Mouse (Mus musculus) hindbrain, embryonic 16.5 days (tissue): ENCODE results near the gene Olfr484. TPM values are rescaled to one million over a fixed set of nuclear protein-coding genes. Genes with fewer than 3 reads are reported as not detected.
"Not testable (repeated sequence)": the region's sequence is repeated elsewhere in the genome, so short reads cannot be mapped to it uniquely, and the experiment has no call there.

Experiments
- ATAC-seq: fragments of 200-750 bp; cut with Nextera tagmentation; 2 replicates; pipeline ENCODE4 v1.8.0; 2017; ENCODE audit warnings: moderate TSS enrichment, moderate library complexity
- H3K27ac ChIP-seq: fragments of 300-500 bp; sonication (generic); 2 replicates; pipeline ENCODE4 v1.5.1; 2014; ENCODE audit warnings: low read depth, mild to moderate bottlenecking, control low read depth, low read length, moderate library complexity
- H3K27me3 ChIP-seq: fragments of 300-500 bp; sonication (generic); replicated peaks from 2 replicates; pipeline ENCODE4 v1.6.1; 2014; ENCODE audit warnings: low read length; ENCODE audit not compliant: control insufficient read depth, insufficient read depth
- H3K36me3 ChIP-seq: fragments of 300-500 bp; sonication (generic); 2 replicates; pipeline ENCODE4 v1.6.1; 2014; ENCODE audit warnings: mild to moderate bottlenecking, low read length, moderate library complexity, mixed read lengths; ENCODE audit not compliant: control insufficient read depth, insufficient read depth
- H3K4me1 ChIP-seq: fragments of 300-500 bp; sonication (generic); 2 replicates; pipeline ENCODE4 v1.6.1; 2014; ENCODE audit warnings: low read depth, low read length; ENCODE audit not compliant: control insufficient read depth, insufficient read depth
- H3K4me2 ChIP-seq: fragments of 300-500 bp; sonication (generic); 2 replicates; pipeline ENCODE4 v1.6.1; 2014; ENCODE audit warnings: mild to moderate bottlenecking, low read length, control low read depth, moderate library complexity
- H3K4me3 ChIP-seq: fragments of 300-500 bp; sonication (generic); 2 replicates; pipeline ENCODE4 v1.5.1; 2014; ENCODE audit warnings: mild to moderate bottlenecking, low read length, control low read depth, moderate library complexity
- H3K9ac ChIP-seq: fragments of 300-500 bp; sonication (generic); 2 replicates; pipeline ENCODE4 v1.6.1; 2014; ENCODE audit warnings: low read depth, mild to moderate bottlenecking, control low read depth, low read length, moderate library complexity
- H3K9me3 ChIP-seq: fragments of 300-500 bp; sonication (generic); 2 replicates; pipeline ENCODE4 v1.6.1; 2014; ENCODE audit warnings: mild to moderate bottlenecking, low read length, moderate library complexity; ENCODE audit not compliant: control insufficient read depth
- WGBS: fragments of 180-500 bp; shearing (Covaris S2); extraction: QIAGEN DNeasy Blood & Tissue Kit; methylation state at CpG from one replicate; pipeline ENCODE4 v1.1.7; 2014; 5-methylcytosine and 5-hydroxymethylcytosine counted together
- polyA plus RNA-seq: library from polyadenylated mRNA; unstranded; fragments of >200 nt; fragmentation: Nextera tagmentation; extraction: Ambion mirVana; gene quantifications from 2 replicates; pipeline ENCODE4 v1.2.1, GENCODE M21; 2015

Olfr484 gene
- polyA plus RNA-seq: not detected in 2 replicates

DNA sequence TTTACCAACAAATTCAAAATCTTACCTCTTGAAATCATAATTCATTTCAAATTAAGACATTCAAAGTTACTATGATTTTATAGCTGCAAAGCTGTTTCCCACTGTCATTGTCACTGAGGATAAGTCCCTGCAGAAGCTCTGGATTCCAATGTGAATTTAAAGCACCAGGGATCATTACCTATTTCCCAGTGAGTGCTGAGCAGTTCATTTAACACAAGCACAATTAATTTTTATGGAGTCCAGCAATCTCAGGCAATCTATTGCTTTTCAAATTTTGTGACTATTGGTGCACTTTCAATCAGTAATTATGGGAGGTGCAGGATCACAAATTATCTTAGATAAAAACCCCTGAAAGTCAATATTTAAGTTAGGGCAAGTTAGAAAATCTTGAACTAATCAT lies at the start of gene Olfr484:
Gene Olfr484 (minus strand): TSS at position 101 of the 400 bp plus-strand sequence.
- no peak for ATAC-seq
- Histone ChIP-seq H3K27me3 (no peaks in the 10 kb centered on the region), H3K9me3 (no peaks in the 10 kb centered on the region), H3K4me1 (no peaks in the 10 kb centered on the region), H3K4me2 (no peak within 1 kb of the TSS), H3K4me3 (no peak within 1 kb of the TSS), H3K9ac (no peak within 1 kb of the TSS), H3K36me3 (no peaks in the 10 kb centered on the region), H3K27ac (no peak within 1 kb of the TSS)

DNA sequence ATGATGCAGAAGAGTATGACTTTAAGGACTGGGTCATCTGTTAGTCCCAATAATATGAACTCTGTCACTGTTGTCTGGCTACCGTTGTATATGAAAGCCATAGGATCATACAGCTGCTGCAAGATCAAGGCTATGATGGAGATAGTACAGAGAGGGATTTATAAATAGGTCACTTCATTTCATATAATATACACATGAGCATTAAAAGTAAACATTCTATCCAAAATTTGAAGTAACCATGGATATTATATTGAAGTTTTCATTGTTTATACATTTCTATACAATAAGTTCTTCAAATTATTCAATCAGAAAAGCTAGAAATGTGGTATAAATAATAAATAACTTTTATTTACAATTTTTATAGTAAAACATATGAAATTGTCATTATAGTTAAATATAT lies 45.4 kb upstream of the Olfr484 start, which contains the start of gene Olfr486:
Gene Olfr486 (minus strand): TSS at position 101 of the 400 bp plus-strand sequence.
- not testable (repeated sequence) for H3K36me3 ChIP-seq, H3K4me3 ChIP-seq, H3K4me2 ChIP-seq, H3K4me1 ChIP-seq, H3K27me3 ChIP-seq, H3K27ac ChIP-seq, ATAC-seq, H3K9me3 ChIP-seq, H3K9ac ChIP-seq
- WGBS: 95% methylated on average over 1 of the region's 1 CpGs

DNA sequence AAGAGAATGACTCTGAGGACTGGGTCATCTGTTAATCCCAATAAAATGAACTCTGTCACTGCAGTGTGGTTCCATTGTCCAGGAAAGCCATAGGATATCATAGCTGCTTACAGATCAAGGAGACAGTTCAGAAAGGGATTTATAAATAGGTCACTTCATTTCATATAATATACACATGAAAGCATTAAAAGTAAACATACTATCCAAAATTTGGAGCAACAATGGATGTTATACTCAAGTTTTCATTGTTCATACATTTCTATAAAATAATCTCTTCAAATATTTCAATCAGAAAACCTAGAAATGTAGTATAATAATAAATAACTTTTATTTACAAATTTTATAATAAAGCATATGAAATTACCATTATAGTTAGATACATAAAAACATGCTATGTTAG lies 32.5 kb upstream of the Olfr484 start, which contains the start of gene Olfr485:
Gene Olfr485 (minus strand): TSS at position 101 of the 400 bp plus-strand sequence.
- no peak within 1 kb of the TSS for H3K27ac ChIP-seq
- H3K4me2 ChIP-seq: no peak within 1 kb of the TSS
- ATAC-seq: no peak
- no peaks in the 10 kb centered on the region for H3K4me1 ChIP-seq
- no peaks in the 10 kb centered on the region for H3K9me3 ChIP-seq
- no peaks in the 10 kb centered on the region for H3K36me3 ChIP-seq
- no peak within 1 kb of the TSS for H3K9ac ChIP-seq
- H3K27me3 ChIP-seq: no peaks in the 10 kb centered on the region
- H3K4me3 ChIP-seq: no peak within 1 kb of the TSS

DNA sequence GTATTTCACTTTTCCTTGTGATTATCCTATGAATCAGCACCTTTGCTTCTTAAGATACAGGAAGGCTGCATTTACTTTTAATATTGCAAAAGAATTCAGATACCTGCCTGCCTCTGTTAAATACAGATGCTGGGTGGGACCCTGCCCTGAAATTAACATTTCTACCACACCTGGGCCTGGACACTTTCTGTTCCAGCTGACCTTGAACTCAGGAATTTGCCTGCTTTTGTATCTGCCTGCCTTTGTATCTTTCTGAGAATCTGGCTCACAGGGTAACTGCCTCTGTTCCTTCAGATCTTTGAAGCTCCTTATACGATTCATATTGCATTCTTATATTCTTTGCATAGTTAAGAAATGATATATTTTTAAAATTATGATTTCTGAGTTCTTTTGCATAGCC lies 5.8 kb downstream of the Olfr484 start:
- WGBS: 68% methylated on average over 1 of the region's 1 CpGs
- Histone ChIP-seq H3K9ac (no peak overlapping the region), H3K9me3 (no peaks in the 10 kb centered on the region), H3K36me3 (no peaks in the 10 kb centered on the region), H3K27me3 (no peaks in the 10 kb centered on the region), H3K4me3 (no peak overlapping the region), H3K4me2 (no peak overlapping the region), H3K27ac (no peak overlapping the region), H3K4me1 (no peaks in the 10 kb centered on the region)
- no peak for ATAC-seq

DNA sequence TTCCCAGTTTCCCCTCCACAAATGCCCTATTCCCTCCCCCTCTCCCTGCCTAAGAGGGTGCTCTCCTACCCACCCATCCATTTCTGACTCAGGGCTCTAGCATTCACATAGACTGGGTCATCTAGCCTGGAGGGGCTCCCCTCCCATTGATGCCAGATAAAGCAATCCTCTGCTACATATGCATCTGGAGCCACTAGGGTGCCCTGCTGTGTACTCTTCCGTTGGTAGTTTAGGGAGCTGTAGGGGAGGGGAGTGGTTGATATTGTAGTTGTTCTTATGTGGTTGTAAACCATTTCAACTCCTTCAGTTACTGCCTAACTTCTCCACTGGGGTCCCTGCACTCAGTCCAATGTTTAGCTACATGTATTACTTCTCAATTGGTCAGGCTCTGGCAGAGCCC lies 6.6 kb downstream of the Olfr484 start:
- Histone ChIP-seq H3K4me3 (no peak overlapping the region), H3K36me3 (no peaks in the 10 kb centered on the region), H3K27ac (no peak overlapping the region), H3K4me2 (no peak overlapping the region), H3K27me3 (no peaks in the 10 kb centered on the region), H3K9ac (no peak overlapping the region), H3K9me3 (no peaks in the 10 kb centered on the region), H3K4me1 (no peaks in the 10 kb centered on the region)
- ATAC-seq: no peak
- WGBS: 14% methylated on average over 1 of the region's 1 CpGs

DNA sequence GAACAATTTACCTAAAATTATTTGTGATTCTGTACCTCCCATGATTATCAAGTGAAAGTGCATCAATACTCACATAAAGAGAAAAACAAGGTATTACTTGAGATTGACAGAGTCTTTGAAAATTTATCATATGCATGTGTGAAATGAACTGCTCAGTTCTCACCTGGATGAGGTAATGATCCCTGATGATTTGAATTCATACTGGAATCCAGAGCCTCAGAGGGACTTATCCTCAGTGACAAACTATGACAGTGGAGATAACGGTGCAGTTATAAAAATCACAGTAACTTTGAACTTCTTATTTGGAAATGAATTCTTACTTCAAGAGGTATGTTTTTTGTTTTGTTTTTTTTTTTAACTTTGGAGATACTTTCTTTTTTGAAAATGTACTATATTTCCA lies 26.7 kb downstream of the Olfr484 start, which contains the start of gene Olfr483:
Gene Olfr483 (plus strand): TSS at position 301 of the 400 bp plus-strand sequence.
- Histone ChIP-seq H3K9me3 (no peaks in the 10 kb centered on the region), H3K36me3 (no peaks in the 10 kb centered on the region), H3K4me2 (no peak within 1 kb of the TSS), H3K27ac (no peak within 1 kb of the TSS), H3K4me1 (no peaks in the 10 kb centered on the region), H3K9ac (no peak within 1 kb of the TSS), H3K4me3 (no peak within 1 kb of the TSS), H3K27me3 (no peaks in the 10 kb centered on the region)
- no peak for ATAC-seq
- WGBS: 93% methylated on average over 1 of the region's 1 CpGs

DNA sequence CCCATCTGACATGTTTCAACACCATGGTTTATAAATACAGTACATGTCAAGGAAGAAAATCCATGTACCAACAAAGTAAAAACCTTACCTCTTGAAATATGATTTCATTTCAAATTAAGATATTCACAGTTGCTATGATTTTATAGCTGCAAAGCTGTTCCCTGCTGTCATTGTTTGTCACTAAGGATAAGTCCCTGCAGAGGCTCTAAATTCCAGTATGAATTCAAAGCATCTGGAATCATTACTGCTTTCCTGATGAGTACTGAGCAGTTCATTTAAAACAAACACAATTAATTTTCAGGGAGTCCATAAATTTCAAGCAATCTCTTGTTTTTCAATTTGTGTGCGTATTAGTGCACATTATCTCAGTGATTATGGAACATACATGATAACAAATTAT lies 29.8 kb downstream of the Olfr484 start, which contains the start of gene Olfr482:
Gene Olfr482 (minus strand): TSS at position 101 of the 400 bp plus-strand sequence.
- Histone ChIP-seq H3K4me2 (no peak within 1 kb of the TSS), H3K4me1 (no peaks in the 10 kb centered on the region), H3K9ac (no peak within 1 kb of the TSS), H3K4me3 (no peak within 1 kb of the TSS), H3K27ac (no peak within 1 kb of the TSS), H3K27me3 (no peaks in the 10 kb centered on the region), H3K36me3 (no peaks in the 10 kb centered on the region), H3K9me3 (no peaks in the 10 kb centered on the region)
- ATAC-seq: no peak
- WGBS: 77% methylated on average over 1 of the region's 1 CpGs

DNA sequence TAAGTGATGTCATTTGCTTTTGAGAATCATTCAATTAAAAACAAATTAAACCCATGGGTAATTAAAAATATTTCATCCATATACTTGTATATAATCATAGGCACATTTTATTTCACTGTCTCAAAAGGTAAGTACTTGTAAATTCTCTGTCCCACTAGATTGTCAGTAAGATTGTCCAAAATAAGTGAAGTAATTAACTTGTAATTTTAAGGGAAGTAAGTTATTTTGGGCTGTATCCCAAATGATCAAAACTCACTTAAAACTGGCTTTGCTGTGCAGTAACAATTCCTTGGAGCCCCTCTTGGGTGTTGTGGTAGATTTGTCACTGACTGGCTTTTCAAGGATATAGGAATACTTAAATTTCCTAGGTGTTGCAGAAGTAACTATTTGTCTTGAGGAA lies 47.7 kb downstream of the Olfr484 start, which contains the start of gene Olfr481:
Gene Olfr481 (plus strand): TSS at position 301 of the 400 bp plus-strand sequence.
- Histone ChIP-seq H3K4me1 (no peaks in the 10 kb centered on the region), H3K27ac (no peak within 1 kb of the TSS), H3K4me3 (no peak within 1 kb of the TSS), H3K9ac (no peak within 1 kb of the TSS), H3K27me3 (no peaks in the 10 kb centered on the region), H3K36me3 (no peaks in the 10 kb centered on the region), H3K4me2 (no peak within 1 kb of the TSS), H3K9me3 (no peaks in the 10 kb centered on the region)
- ATAC-seq: no peak
